Mouse (Mus musculus): ENCODE measurements around the gene Ankrd11.

GRCm38 (mm10) chr8:122850641-122851240 lies 191.3 kb downstream of the Ankrd11 start:
- TF ChIP-seq CTCF (IDR thresholded peaks at IDR 0.05 in 2 of 3, conservative IDR thresholded peaks at IDR 0.05 in 1 of 3; ENCODE audit: control insufficient read depth in 1 of 3, insufficient read depth in 1 of 3, low read depth in 2 of 3, low read length in 3 of 3, poor library complexity in 1 of 3, severe bottlenecking in 1 of 3) (no peak), EP300 (IDR thresholded peaks at IDR 0.05; ENCODE audit: low read depth in 1 of 2, low read length in 2 of 2) (no peak), MXI1 (IDR thresholded peaks at IDR 0.05; ENCODE audit: low read depth, low read length) (no peak), MAX (IDR thresholded peaks at IDR 0.05; ENCODE audit: low read length) (no peak), E2F4 (IDR thresholded peaks at IDR 0.05; ENCODE audit: borderline replicate concordance, low read depth, low read length) (no peak), MEF2A (IDR thresholded peaks at IDR 0.05; ENCODE audit: extremely low read depth, insufficient replicate concordance, low read depth, low read length, poor library complexity, severe bottlenecking) (no peak), KAT2A (conservative IDR thresholded peaks at IDR 0.05; ENCODE audit: low read depth, low read length) (no peak), POLR2A (IDR thresholded peaks at IDR 0.05; ENCODE audit: control insufficient read depth in 1 of 2, insufficient read depth in 1 of 2, low read depth in 1 of 2, low read length in 2 of 2, poor library complexity in 1 of 2) (no peak), NRF1 (IDR thresholded peaks at IDR 0.05; ENCODE audit: insufficient read depth, low read depth, low read length, poor library complexity, severe bottlenecking) (no peak), RAD21 (IDR thresholded peaks at IDR 0.05; ENCODE audit: low read depth, low read length) (no peak)
